In genomic region chr8:90463708-90464107, GRCm38 (mm10) we compare ENCODE assay signal across 13 mouse cellular contexts.
DNase-seq lines count a peak whose midpoint lies in the region; ATAC-seq and TF ChIP-seq lines count a peak whose summit lies in the region.
"Had no signal": no experiment of that assay in that cellular context is flagged by ENCODE, and none has a peak within 500 bp of the region (broad histone marks: within the 10 kb centered on the region; RNA-seq: fewer than 3 reads in every experiment).

No protein-coding gene starts in this region.

- no peaks in the 10 kb centered on the region for H3K9me3 ChIP-seq in ES-E14 (ENCODE audit: control insufficient read depth, insufficient read depth, low read depth, low read length)
- H3K9me3 ChIP-seq in kidney, postnatal 0 days (replicated peaks; ENCODE audit: low read length): no peaks in the 10 kb centered on the region
- H3K9me3 ChIP-seq: liver, embryonic 13.5 days; midbrain, embryonic 15.5 days had no signal

- peak; percentile 33 for TF ChIP-seq CTCF in left cerebral cortex, adult 2 months (IDR thresholded peaks at IDR 0.05)
- TF ChIP-seq CTCF in kidney, postnatal 0 days (IDR thresholded peaks at IDR 0.05; ENCODE audit: low read depth): peak; percentile 54; the same call in 1 of the 2 replicates
- TF ChIP-seq CTCF in small intestine, adult 2 months (IDR thresholded peaks at IDR 0.05; ENCODE audit: extremely low read depth, insufficient read length, insufficient replicate concordance, low read depth, low read length): peak; percentile 56; the same call in 1 of the 2 replicates

- ATAC-seq in kidney, postnatal 0 days (replicated peaks; ENCODE audit: low FRiP score, low read depth): no peak
- ATAC-seq: activated CD4-positive, CD25-positive, alpha-beta regulatory T cell, adult 4 months; midbrain, embryonic 15.5 days had no signal

- H3K27ac ChIP-seq in left cerebral cortex, adult 2 months: no peak overlapping the region
- H3K27ac ChIP-seq in ES-E14 (ENCODE audit: insufficient read depth, low read depth, low read length, poor library complexity, severe bottlenecking): no peak overlapping the region
- H3K27ac ChIP-seq in kidney, postnatal 0 days: no peak overlapping the region
- no peak overlapping the region for H3K27ac ChIP-seq in small intestine, adult 2 months (ENCODE audit: insufficient read depth, low read depth, low read length)
- H3K27ac ChIP-seq: liver, embryonic 13.5 days; midbrain, embryonic 15.5 days had no signal

- no peak overlapping the region for H3K4me3 ChIP-seq in left cerebral cortex, adult 2 months
- no peak overlapping the region for H3K4me3 ChIP-seq in ES-E14 (ENCODE audit: insufficient read depth in 1 of 2, low read depth in 1 of 2, low read length in 2 of 2, poor library complexity in 1 of 2, severe bottlenecking in 1 of 2)
- no peak overlapping the region for H3K4me3 ChIP-seq in kidney, postnatal 0 days (replicated peaks; ENCODE audit: low read depth, low read length)
- H3K4me3 ChIP-seq in small intestine, adult 2 months (ENCODE audit: low read depth, low read length): no peak overlapping the region
- H3K4me3 ChIP-seq: erythroblast, embryonic 14.5 days; liver, embryonic 13.5 days; midbrain, embryonic 15.5 days had no signal

- whole genome bisulfite sequencing in kidney, postnatal 0 days: 54% methylated on average over 1 of the region's 1 CpGs
- 30% methylated on average over 1 of the region's 1 CpGs for WGBS in small intestine, adult 2 months

- no peak overlapping the region for H3K9ac ChIP-seq in ES-E14 (ENCODE audit: insufficient read depth, low read depth, low read length, poor library complexity, severe bottlenecking)
- H3K9ac ChIP-seq in kidney, postnatal 0 days (ENCODE audit: low read depth, low read length): no peak overlapping the region
- H3K9ac ChIP-seq: liver, embryonic 13.5 days; midbrain, embryonic 15.5 days had no signal

- TF ChIP-seq POLR2A in small intestine, adult 2 months (IDR thresholded peaks at IDR 0.05; ENCODE audit: low read depth, low read length): no peak

- DNase-seq in left cerebral cortex, adult 2 months (ENCODE audit: extremely low spot score in 1 of 2, low spot score in 2 of 2): no peak
- no peak for DNase-seq in left cerebral cortex, adult 9 months (ENCODE audit: low spot score in 2 of 2)
- peak; percentile 1 for DNase-seq in ES-E14 (ENCODE audit: low read depth, low spot score)
- DNase-seq in kidney, postnatal 0 days (ENCODE audit: low spot score): no peak
- no peak for DNase-seq in frontal cortex, postnatal 14 days (ENCODE audit: low spot score in 2 of 2)
- DNase-seq in embryo, embryonic 11 days: no peak
- no peak for DNase-seq in neural tube, embryonic 10.5 days (ENCODE audit: extremely low spot score, low spot score)
- DNase-seq: gastrocnemius, postnatal 10 days; liver, embryonic 13.5 days had no signal

- no peaks in the 10 kb centered on the region for H3K4me1 ChIP-seq in ES-E14 (ENCODE audit: control insufficient read depth in 2 of 2, insufficient read depth in 2 of 2, low read length in 2 of 2, poor library complexity in 1 of 2)
- H3K4me1 ChIP-seq in kidney, postnatal 0 days (replicated peaks; ENCODE audit: insufficient read depth, low read length): no peaks in the 10 kb centered on the region
- no peaks in the 10 kb centered on the region for H3K4me1 ChIP-seq in small intestine, adult 2 months (ENCODE audit: control insufficient read depth, insufficient read depth, insufficient read length, low read length)
- H3K4me1 ChIP-seq: liver, embryonic 13.5 days; midbrain, embryonic 15.5 days had no signal

- no peaks in the 10 kb centered on the region for H3K27me3 ChIP-seq in kidney, postnatal 0 days (ENCODE audit: insufficient read depth, low read length)
- no peaks in the 10 kb centered on the region for H3K27me3 ChIP-seq in small intestine, adult 2 months (ENCODE audit: control insufficient read depth, insufficient read depth, low read length)
- H3K27me3 ChIP-seq: liver, embryonic 13.5 days; midbrain, embryonic 15.5 days had no signal

- intact Hi-C loops in left cerebral cortex, adult 2 months (cut with DNase I): no loop called here

- H3K4me2 ChIP-seq in kidney, postnatal 0 days (ENCODE audit: low read length): no peak overlapping the region
- H3K4me2 ChIP-seq: liver, embryonic 13.5 days; midbrain, embryonic 15.5 days had no signal

- no peaks in the 10 kb centered on the region for H3K36me3 ChIP-seq in ES-E14 (ENCODE audit: control insufficient read depth, insufficient read depth, low read length, poor library complexity, severe bottlenecking)
- H3K36me3 ChIP-seq in kidney, postnatal 0 days (ENCODE audit: insufficient read depth, low read length): no peaks in the 10 kb centered on the region
- no peaks in the 10 kb centered on the region for H3K36me3 ChIP-seq in small intestine, adult 2 months (ENCODE audit: control insufficient read depth, insufficient read depth, low read length)
- H3K36me3 ChIP-seq: liver, embryonic 13.5 days; midbrain, embryonic 15.5 days had no signal

- in situ Hi-C loops in ES-E14 (cut with MboI; ENCODE audit: low sequenced_read_pairs in 2 of 2, unreplicated experiment in 2 of 2): no loop called here

TF ChIP-seq in ES-E14, 5 proteins besides CTCF, POLR2A, EP300 and RAD21:
- TF ChIP-seq MAFK (IDR thresholded peaks at IDR 0.05; ENCODE audit: insufficient read depth, low read depth, low read length) (no peak), ZC3H11A (IDR thresholded peaks at IDR 0.05; ENCODE audit: borderline replicate concordance, low read depth, low read length) (no peak), CHD2 (IDR thresholded peaks at IDR 0.05; ENCODE audit: low read depth, low read length) (no peak), HCFC1 (IDR thresholded peaks at IDR 0.05; ENCODE audit: borderline replicate concordance, insufficient read depth, low read length) (no peak), ZNF384 (IDR thresholded peaks at IDR 0.05; ENCODE audit: low read depth, low read length) (no peak)
